Mouse (Mus musculus) liver, embryonic 16.5 days (tissue): ENCODE measurements around the gene Wwtr1. TPM values are rescaled to one million over a fixed set of nuclear protein-coding genes. Genes with fewer than 3 reads are reported as not detected.

Experiments
- ATAC-seq: fragments of 200-750 bp; cut with Nextera tagmentation; 2 replicates; pipeline ENCODE4 v1.8.0; 2017; ENCODE audit warnings: low read depth, mild to moderate bottlenecking, moderate number of reproducible peaks, moderate library complexity
- H3K27ac ChIP-seq: fragments of 300-500 bp; sonication (generic); 2 replicates; pipeline ENCODE4 v1.5.1; 2014; ENCODE audit warnings: mild to moderate bottlenecking, low read length
- H3K27me3 ChIP-seq: fragments of 300-500 bp; sonication (generic); 2 replicates; pipeline ENCODE4 v1.6.1; 2014; ENCODE audit warnings: low read depth, low read length, mixed read lengths; ENCODE audit not compliant: control insufficient read depth, insufficient read depth
- H3K36me3 ChIP-seq: fragments of 300-500 bp; sonication (generic); 2 replicates; pipeline ENCODE4 v1.6.1; 2014; ENCODE audit warnings: mild to moderate bottlenecking; ENCODE audit not compliant: control insufficient read depth, insufficient read depth
- H3K4me1 ChIP-seq: fragments of 300-500 bp; sonication (generic); 2 replicates; pipeline ENCODE4 v1.6.1; 2014; ENCODE audit warnings: low read depth, low read length, mixed read lengths; ENCODE audit not compliant: control insufficient read depth
- H3K4me2 ChIP-seq: fragments of 300-500 bp; sonication (generic); 2 replicates; pipeline ENCODE4 v1.6.1; 2014; ENCODE audit warnings: low read depth, low read length, mixed read lengths
- H3K4me3 ChIP-seq: fragments of 300-500 bp; sonication (generic); 2 replicates; pipeline ENCODE4 v1.5.1; 2014; ENCODE audit warnings: low read depth, mild to moderate bottlenecking, low read length
- H3K9ac ChIP-seq: fragments of 300-500 bp; sonication (generic); 2 replicates; pipeline ENCODE4 v1.6.1; 2014; ENCODE audit warnings: low read depth, low read length
- H3K9me3 ChIP-seq: fragments of 300-500 bp; sonication (generic); replicated peaks from 2 replicates; pipeline ENCODE4 v1.6.1; 2016; ENCODE audit warnings: low read length; ENCODE audit not compliant: control insufficient read depth
- WGBS: fragments of 180-500 bp; shearing (Covaris S2); extraction: QIAGEN DNeasy Blood & Tissue Kit; methylation state at CpG from one replicate; pipeline ENCODE4 v1.1.7; 2014; ENCODE audit not compliant: insufficient replicate concordance; 5-methylcytosine and 5-hydroxymethylcytosine counted together
- polyA plus RNA-seq: library from polyadenylated mRNA; unstranded; fragments of >200 nt; fragmentation: Nextera tagmentation; extraction: Ambion mirVana; gene quantifications from 2 replicates; pipeline ENCODE4 v1.2.1, GENCODE M21; 2015

Wwtr1 gene
- polyA plus RNA-seq, 1 experiment from 2014 or later, result 1.5 TPM

GRCm38 (mm10) chr3:57532991-57533725, 42.6 kb downstream of the Wwtr1 start:
- no peaks in the 10 kb centered on the region for H3K9me3 ChIP-seq
- H3K4me3 ChIP-seq, result no peak overlapping the region
- no peak overlapping the region for H3K27ac ChIP-seq
- ATAC-seq, result no peak
- H3K4me2 ChIP-seq, result no peak overlapping the region
- no peaks in the 10 kb centered on the region for H3K4me1 ChIP-seq
- no peaks in the 10 kb centered on the region for H3K27me3 ChIP-seq
- WGBS, result 65% methylated on average over 9 of the region's 9 CpGs
- no peak overlapping the region for H3K9ac ChIP-seq
- H3K36me3 ChIP-seq, result no peaks in the 10 kb centered on the region

- H3K36me3 ChIP-seq, result no peaks in the 10 kb centered on the region
- ATAC-seq, result no peak
- no peaks in the 10 kb centered on the region for H3K4me1 ChIP-seq
- H3K4me2 ChIP-seq, result no peak overlapping the region
- H3K4me3 ChIP-seq, result no peak overlapping the region
- WGBS, result 47% methylated on average over 1 of the region's 1 CpGs
- no peaks in the 10 kb centered on the region for H3K27me3 ChIP-seq
- no peaks in the 10 kb centered on the region for H3K9me3 ChIP-seq
- no peak overlapping the region for H3K9ac ChIP-seq
- no peak overlapping the region for H3K27ac ChIP-seq
These were observed 44.9 kb downstream of the Wwtr1 start for GRCm38 (mm10) chr3:57530836-57531235.

- no peak for ATAC-seq
- Histone ChIP-seq H3K9ac (no peak overlapping the region), H3K4me1 (no peaks in the 10 kb centered on the region), H3K4me2 (no peak overlapping the region), H3K9me3 (no peaks in the 10 kb centered on the region), H3K27me3 (no peaks in the 10 kb centered on the region), H3K36me3 (no peaks in the 10 kb centered on the region), H3K27ac (no peak overlapping the region), H3K4me3 (no peak overlapping the region)
- 63% methylated on average over 4 of the region's 4 CpGs for WGBS
These were observed 45.5 kb downstream of the Wwtr1 start for GRCm38 (mm10) chr3:57530221-57530620.

GRCm38 (mm10) chr3:57527154-57527553, 48.6 kb downstream of the Wwtr1 start:
- ATAC-seq, result no peak
- Histone ChIP-seq H3K9ac (no peak overlapping the region), H3K4me3 (no peak overlapping the region), H3K9me3 (no peaks in the 10 kb centered on the region), H3K36me3 (no peaks in the 10 kb centered on the region), H3K27me3 (no peaks in the 10 kb centered on the region), H3K4me2 (no peak overlapping the region), H3K27ac (no peak overlapping the region), H3K4me1 (no peaks in the 10 kb centered on the region)

- WGBS, result 74% methylated on average over 5 of the region's 5 CpGs
- H3K4me2 ChIP-seq, result no peak overlapping the region
- H3K27ac ChIP-seq, result no peak overlapping the region
- no peaks in the 10 kb centered on the region for H3K4me1 ChIP-seq
- no peak for ATAC-seq
- no peak overlapping the region for H3K9ac ChIP-seq
- no peaks in the 10 kb centered on the region for H3K27me3 ChIP-seq
- H3K36me3 ChIP-seq, result no peaks in the 10 kb centered on the region
- no peak overlapping the region for H3K4me3 ChIP-seq
- no peaks in the 10 kb centered on the region for H3K9me3 ChIP-seq
These were observed 52.6 kb downstream of the Wwtr1 start for GRCm38 (mm10) chr3:57523093-57523492.

- 64% methylated on average over 4 of the region's 4 CpGs for WGBS
- Histone ChIP-seq H3K9me3 (no peaks in the 10 kb centered on the region), H3K27ac (no peak overlapping the region), H3K4me1 (no peaks in the 10 kb centered on the region), H3K4me3 (no peak overlapping the region), H3K36me3 (no peaks in the 10 kb centered on the region), H3K4me2 (no peak overlapping the region), H3K9ac (no peak overlapping the region), H3K27me3 (no peaks in the 10 kb centered on the region)
- ATAC-seq, result no peak
These were observed 53.8 kb downstream of the Wwtr1 start for GRCm38 (mm10) chr3:57521876-57522275.

- 71% methylated on average over 7 of the region's 7 CpGs for WGBS
- no peaks in the 10 kb centered on the region for H3K9me3 ChIP-seq
- no peak overlapping the region for H3K4me3 ChIP-seq
- no peaks in the 10 kb centered on the region for H3K27me3 ChIP-seq
- H3K9ac ChIP-seq, result no peak overlapping the region
- no peak overlapping the region for H3K4me2 ChIP-seq
- H3K4me1 ChIP-seq, result no peaks in the 10 kb centered on the region
- H3K36me3 ChIP-seq, result no peaks in the 10 kb centered on the region
- H3K27ac ChIP-seq, result no peak overlapping the region
- no peak for ATAC-seq
These were observed 55.7 kb downstream of the Wwtr1 start for GRCm38 (mm10) chr3:57519995-57520394.

- H3K4me1 ChIP-seq, result no peaks in the 10 kb centered on the region
- H3K4me3 ChIP-seq, result no peak overlapping the region
- WGBS, result 41% methylated on average over 4 of the region's 4 CpGs
- H3K4me2 ChIP-seq, result no peak overlapping the region
- H3K9me3 ChIP-seq, result no peaks in the 10 kb centered on the region
- peak; percentile 32; the same call in 1 of the 2 replicates for ATAC-seq
- H3K27me3 ChIP-seq, result no peaks in the 10 kb centered on the region
- H3K27ac ChIP-seq, result no peak overlapping the region
- no peaks in the 10 kb centered on the region for H3K36me3 ChIP-seq
- H3K9ac ChIP-seq, result no peak overlapping the region
These were observed 59.6 kb downstream of the Wwtr1 start for GRCm38 (mm10) chr3:57516146-57516545.

- 83% methylated on average over 7 of the region's 7 CpGs for WGBS
- Histone ChIP-seq H3K27me3 (no peaks in the 10 kb centered on the region), H3K4me3 (no peak overlapping the region), H3K27ac (no peak overlapping the region), H3K36me3 (no peaks in the 10 kb centered on the region), H3K4me1 (no peaks in the 10 kb centered on the region), H3K4me2 (no peak overlapping the region), H3K9ac (no peak overlapping the region), H3K9me3 (no peaks in the 10 kb centered on the region)
- no peak for ATAC-seq
These were observed 60.7 kb downstream of the Wwtr1 start for GRCm38 (mm10) chr3:57515044-57515443.
